Mouse (Mus musculus) intestine, embryonic 16.5 days (tissue): ENCODE measurements around the gene Gm40193. TPM values are rescaled to one million over a fixed set of nuclear protein-coding genes. Genes with fewer than 3 reads are reported as not detected.

Source experiments
- ATAC-seq: fragments of 200-750 bp; cut with Nextera tagmentation; 2 replicates; pipeline ENCODE4 v1.8.0; 2017; ENCODE audit warnings: moderate TSS enrichment, moderate library complexity
- H3K27ac ChIP-seq: fragments of 300-500 bp; sonication (generic); 2 replicates; pipeline ENCODE4 v1.5.1; 2014; ENCODE audit warnings: mild to moderate bottlenecking, low read length
- H3K27me3 ChIP-seq: fragments of 300-500 bp; sonication (generic); replicated peaks from 2 replicates; pipeline ENCODE4 v1.6.1; 2014; ENCODE audit warnings: low read length, control low read depth, mixed read lengths; ENCODE audit not compliant: control insufficient read depth, insufficient read depth
- H3K36me3 ChIP-seq: fragments of 300-500 bp; sonication (generic); 2 replicates; pipeline ENCODE4 v1.6.1; 2014; ENCODE audit warnings: low read length, control low read depth; ENCODE audit not compliant: control insufficient read depth, insufficient read depth
- H3K4me1 ChIP-seq: fragments of 300-500 bp; sonication (generic); 2 replicates; pipeline ENCODE4 v1.6.1; 2014; ENCODE audit warnings: low read length, control low read depth, mixed read lengths; ENCODE audit not compliant: control insufficient read depth, insufficient read depth
- H3K4me2 ChIP-seq: fragments of 300-500 bp; sonication (generic); 2 replicates; pipeline ENCODE4 v1.6.1; 2014; ENCODE audit warnings: low read depth, low read length, control low read depth
- H3K4me3 ChIP-seq: fragments of 300-500 bp; sonication (generic); 2 replicates; pipeline ENCODE4 v1.5.1; 2014; ENCODE audit warnings: mild to moderate bottlenecking, low read length
- H3K9ac ChIP-seq: fragments of 300-500 bp; sonication (generic); 2 replicates; pipeline ENCODE4 v1.6.1; 2014; ENCODE audit warnings: low read depth, low read length
- H3K9me3 ChIP-seq: fragments of 300-500 bp; sonication (generic); 2 replicates; pipeline ENCODE4 v1.6.1; 2016; ENCODE audit warnings: low read length, control low read depth; ENCODE audit not compliant: control insufficient read depth
- WGBS: fragments of 180-500 bp; shearing (Covaris S2); extraction: QIAGEN DNeasy Blood & Tissue Kit; methylation state at CpG from one replicate; pipeline ENCODE4 v1.1.7; 2014; 5-methylcytosine and 5-hydroxymethylcytosine counted together
- polyA plus RNA-seq: library from polyadenylated mRNA; unstranded; fragments of >200 nt; fragmentation: Nextera tagmentation; extraction: Ambion mirVana; gene quantifications from 2 replicates; pipeline ENCODE4 v1.2.1, GENCODE M21; 2015

Gm40193 gene
- polyA plus RNA-seq, 1 experiment from 2014 or later, result not detected

GRCm38 (mm10) chr11:70514288-70514687 lies 18.5 kb downstream of the Gm40193 start, which contains the start of gene Vmo1:
Gene Vmo1 (minus strand): TSS chr11:70514616.
- Histone ChIP-seq H3K9ac (no peak within 1 kb of the TSS), H3K36me3 (no peaks in the 10 kb centered on the region), H3K27ac (no peak within 1 kb of the TSS), H3K4me2 (no peak within 1 kb of the TSS), H3K4me1 (peaks cover 13% of the 10 kb centered on the region), H3K4me3 (no peak within 1 kb of the TSS), H3K27me3 (no peaks in the 10 kb centered on the region), H3K9me3 (no peaks in the 10 kb centered on the region)
- no peak for ATAC-seq
- 88% methylated on average over 7 of the region's 7 CpGs for WGBS

GRCm38 (mm10) chr11:70513520-70513919 lies 19.2 kb downstream of the Gm40193 start:
- H3K4me2 ChIP-seq, result no peak overlapping the region
- 61% methylated on average over 11 of the region's 11 CpGs for WGBS
- no peak for ATAC-seq

GRCm38 (mm10) chr11:70512709-70513342 lies 19.9 kb downstream of the Gm40193 start:
- H3K9me3 ChIP-seq, result no peaks in the 10 kb centered on the region
- H3K4me2 ChIP-seq, result no peak overlapping the region
- no peak for ATAC-seq
- peaks cover 11% of the 10 kb centered on the region for H3K4me1 ChIP-seq
- H3K4me3 ChIP-seq, result no peak overlapping the region
- H3K9ac ChIP-seq, result no peak overlapping the region
- WGBS, result 83% methylated on average over 7 of the region's 7 CpGs
- no peaks in the 10 kb centered on the region for H3K36me3 ChIP-seq
- no peaks in the 10 kb centered on the region for H3K27me3 ChIP-seq
- no peak overlapping the region for H3K27ac ChIP-seq

More at GRCm38 (mm10) chr11:70513520-70513919, 19.2 kb downstream of the Gm40193 start:
- Histone ChIP-seq H3K27me3 (no peaks in the 10 kb centered on the region), H3K4me3 (no peak overlapping the region), H3K36me3 (no peaks in the 10 kb centered on the region), H3K9ac (no peak overlapping the region), H3K27ac (no peak overlapping the region), H3K9me3 (no peaks in the 10 kb centered on the region), H3K4me1 (peaks cover 11% of the 10 kb centered on the region)

- no peak overlapping the region for H3K4me3 ChIP-seq
- peaks cover 11% of the 10 kb centered on the region for H3K4me1 ChIP-seq
- 93% methylated on average over 7 of the region's 7 CpGs for WGBS
- no peaks in the 10 kb centered on the region for H3K27me3 ChIP-seq
- no peak for ATAC-seq
- no peaks in the 10 kb centered on the region for H3K36me3 ChIP-seq
- H3K27ac ChIP-seq, result no peak overlapping the region
- no peak overlapping the region for H3K9ac ChIP-seq
- no peaks in the 10 kb centered on the region for H3K9me3 ChIP-seq
- H3K4me2 ChIP-seq, result no peak overlapping the region
Measured at GRCm38 (mm10) chr11:70511825-70512224, 20.9 kb downstream of the Gm40193 start.

- H3K9ac ChIP-seq, result no peak overlapping the region
- H3K27me3 ChIP-seq, result no peaks in the 10 kb centered on the region
- no peaks in the 10 kb centered on the region for H3K36me3 ChIP-seq
- ATAC-seq, result no peak
- H3K9me3 ChIP-seq, result no peaks in the 10 kb centered on the region
- H3K27ac ChIP-seq, result no peak overlapping the region
- no peak overlapping the region for H3K4me3 ChIP-seq
- H3K4me1 ChIP-seq, result peaks cover 11% of the 10 kb centered on the region
- H3K4me2 ChIP-seq, result no peak overlapping the region
- 68% methylated on average over 2 of the region's 2 CpGs for WGBS
Measured at GRCm38 (mm10) chr11:70511242-70511641, 21.5 kb downstream of the Gm40193 start.

GRCm38 (mm10) chr11:70509753-70510564 lies 22.8 kb downstream of the Gm40193 start:
- peak overlapping the region; percentile 17; the same call in 1 of the 2 replicates for H3K4me3 ChIP-seq
- H3K9me3 ChIP-seq, result no peaks in the 10 kb centered on the region
- peak overlapping the region; percentile 26 for H3K4me2 ChIP-seq
- no peak overlapping the region; the same call in 1 of the 2 replicates for H3K9ac ChIP-seq
- H3K4me1 ChIP-seq, result peaks cover 11% of the 10 kb centered on the region
- 13% methylated on average over 19 of the region's 19 CpGs for WGBS
- no peaks in the 10 kb centered on the region for H3K36me3 ChIP-seq
- peak; percentile 42; the same call in 1 of the 2 replicates for ATAC-seq
- H3K27me3 ChIP-seq, result no peaks in the 10 kb centered on the region
- no peak overlapping the region for H3K27ac ChIP-seq

- Histone ChIP-seq H3K36me3 (no peaks in the 10 kb centered on the region), H3K27ac (no peak overlapping the region), H3K4me1 (peaks cover 11% of the 10 kb centered on the region), H3K4me2 (peak overlapping the region; percentile 18; the same call in 1 of the 2 replicates), H3K9me3 (no peaks in the 10 kb centered on the region), H3K9ac (no peak overlapping the region), H3K4me3 (no peak overlapping the region), H3K27me3 (no peaks in the 10 kb centered on the region)
- ATAC-seq, result no peak
- 75% methylated on average over 7 of the region's 7 CpGs for WGBS
Measured at GRCm38 (mm10) chr11:70506962-70507515, 25.7 kb downstream of the Gm40193 start.

GRCm38 (mm10) chr11:70506385-70506784 lies 26.4 kb downstream of the Gm40193 start:
- H3K4me3 ChIP-seq, result peak overlapping the region; percentile 50
- H3K9me3 ChIP-seq, result no peaks in the 10 kb centered on the region
- peak overlapping the region; percentile 68; the same call in 1 of the 2 replicates for H3K27ac ChIP-seq
- H3K27me3 ChIP-seq, result no peaks in the 10 kb centered on the region
- H3K4me2 ChIP-seq, result peak overlapping the region; percentile 50
- no peak for ATAC-seq
- H3K9ac ChIP-seq, result no peak overlapping the region
- no peaks in the 10 kb centered on the region for H3K36me3 ChIP-seq
- WGBS, result 18% methylated on average over 4 of the region's 4 CpGs
- peaks cover 11% of the 10 kb centered on the region for H3K4me1 ChIP-seq

- H3K9me3 ChIP-seq, result no peaks in the 10 kb centered on the region
- peak within 1 kb of the TSS; percentile 50 for H3K4me3 ChIP-seq
- peak within 1 kb of the TSS; percentile 57 for H3K9ac ChIP-seq
- 48% methylated on average over 9 of the region's 9 CpGs for WGBS
- H3K4me1 ChIP-seq, result peaks cover 14% of the 10 kb centered on the region
- H3K36me3 ChIP-seq, result no peaks in the 10 kb centered on the region
- peak within 1 kb of the TSS; percentile 50 for H3K4me2 ChIP-seq
- H3K27ac ChIP-seq, result peak within 1 kb of the TSS; percentile 87
- H3K27me3 ChIP-seq, result no peaks in the 10 kb centered on the region
- peak; percentile 92 for ATAC-seq
Measured at GRCm38 (mm10) chr11:70504970-70505369, 27.8 kb downstream of the Gm40193 start, which contains the start of gene Tm4sf5. Gene Tm4sf5 (plus strand): TSS chr11:70505244.
